9 mouse cellular contexts compared by ENCODE assay signal in genomic region chr9:63754039-63754438, GRCm38 (mm10). TPM values are rescaled to one million over a fixed set of nuclear protein-coding genes. Genes with fewer than 3 reads are reported as not detected.
DNase-seq lines count a peak whose midpoint lies in the region; ATAC-seq and TF ChIP-seq lines count a peak whose summit lies in the region.
"Had no signal": no experiment of that assay in that cellular context is flagged by ENCODE, and none has a peak within 500 bp of the region (broad histone marks: within the 10 kb centered on the region; RNA-seq: fewer than 3 reads in every experiment).

No protein-coding gene starts in this region.

- H3K4me1 ChIP-seq in forebrain, embryonic 10.5 days, result peaks cover 95% of the 10 kb centered on the region
- H3K4me1 ChIP-seq in forebrain, embryonic 15.5 days, result peaks cover 65% of the 10 kb centered on the region
- peaks cover 79% of the 10 kb centered on the region for H3K4me1 ChIP-seq in lung, embryonic 15.5 days
- H3K4me1 ChIP-seq in lung, adult 2 months (ENCODE audit: control insufficient read depth, insufficient read depth, low read length), result peaks cover 8% of the 10 kb centered on the region
- peaks cover 85% of the 10 kb centered on the region for H3K4me1 ChIP-seq in kidney, embryonic 15.5 days
- peaks cover 79% of the 10 kb centered on the region for H3K4me1 ChIP-seq in neural tube, embryonic 15.5 days

- peak overlapping the region; percentile 88 for H3K4me3 ChIP-seq in forebrain, embryonic 10.5 days
- no peak overlapping the region for H3K4me3 ChIP-seq in forebrain, embryonic 15.5 days
- H3K4me3 ChIP-seq in lung, embryonic 15.5 days, result peak overlapping the region; percentile 84; the same call in 1 of the 2 replicates
- no peak overlapping the region for H3K4me3 ChIP-seq in lung, adult 2 months (replicated peaks; ENCODE audit: extremely low read depth, low read depth, low read length)
- H3K4me3 ChIP-seq in kidney, embryonic 15.5 days (replicated peaks), result peak overlapping the region; percentile 73
- no peak overlapping the region for H3K4me3 ChIP-seq in neural tube, embryonic 15.5 days (replicated peaks)

- peak overlapping the region; percentile 99 for H3K27ac ChIP-seq in forebrain, embryonic 10.5 days
- H3K27ac ChIP-seq in forebrain, embryonic 15.5 days (replicated peaks), result no peak overlapping the region
- H3K27ac ChIP-seq in lung, embryonic 15.5 days, result no peak overlapping the region
- no peak overlapping the region for H3K27ac ChIP-seq in kidney, embryonic 15.5 days
- no peak overlapping the region for H3K27ac ChIP-seq in neural tube, embryonic 15.5 days (replicated peaks)

- TF ChIP-seq CTCF in lung, adult 2 months (IDR thresholded peaks at IDR 0.05; ENCODE audit: insufficient read depth, low read length), result no peak

- 68% methylated on average over 5 of the region's 5 CpGs for WGBS in forebrain, embryonic 10.5 days
- WGBS in forebrain, embryonic 15.5 days, result 77% methylated on average over 5 of the region's 5 CpGs
- WGBS in lung, embryonic 15.5 days, result 69% methylated on average over 5 of the region's 5 CpGs
- 68% methylated on average over 5 of the region's 5 CpGs for WGBS in lung, adult 2 months
- 67% methylated on average over 5 of the region's 5 CpGs for WGBS in kidney, embryonic 15.5 days
- 72% methylated on average over 5 of the region's 5 CpGs for WGBS in neural tube, embryonic 15.5 days

- no peak overlapping the region for H3K4me2 ChIP-seq in forebrain, embryonic 15.5 days (replicated peaks)
- peak overlapping the region; percentile 82 for H3K4me2 ChIP-seq in lung, embryonic 15.5 days
- peak overlapping the region; percentile 85 for H3K4me2 ChIP-seq in kidney, embryonic 15.5 days
- peak overlapping the region; percentile 99 for H3K4me2 ChIP-seq in neural tube, embryonic 15.5 days

- DNase-seq in forebrain, embryonic 10.5 days (ENCODE audit: extremely low spot score, low spot score), result no peak
- DNase-seq in lung, adult 2 months, result no peak
- DNase-seq in gastrocnemius, postnatal 10 days, result no peak
- no peak for DNase-seq in retina, postnatal 1 day

- TF ChIP-seq POLR2A in lung, adult 2 months (IDR thresholded peaks at IDR 0.05; ENCODE audit: borderline replicate concordance, extremely low read depth, low read depth, low read length), result no peak

- no peaks in the 10 kb centered on the region for H3K27me3 ChIP-seq in forebrain, embryonic 10.5 days (ENCODE audit: poor library complexity, severe bottlenecking)
- 0 out of 2 replicates have a peak, but pooled peaks cover 4% of the 10 kb centered on the region for H3K27me3 ChIP-seq in forebrain, embryonic 15.5 days
- H3K27me3 ChIP-seq in lung, embryonic 15.5 days, result no peaks in the 10 kb centered on the region
- H3K27me3 ChIP-seq in kidney, embryonic 15.5 days, result no peaks in the 10 kb centered on the region
- no peaks in the 10 kb centered on the region; the same call in 1 of the 2 replicates for H3K27me3 ChIP-seq in neural tube, embryonic 15.5 days (replicated peaks)
- H3K27me3 ChIP-seq: Patski had no signal

- no peak for ATAC-seq in forebrain, embryonic 15.5 days (replicated peaks)
- ATAC-seq in lung, embryonic 15.5 days (ENCODE audit: borderline replicate concordance, extremely low read depth, low FRiP score, low TSS enrichment), result no peak
- ATAC-seq in kidney, embryonic 15.5 days (replicated peaks; ENCODE audit: low FRiP score), result no peak
- no peak for ATAC-seq in neural tube, embryonic 15.5 days (ENCODE audit: low FRiP score)
- ATAC-seq: Patski had no signal

- H3K9ac ChIP-seq in forebrain, embryonic 15.5 days (replicated peaks), result no peak overlapping the region
- peak overlapping the region; percentile 17; the same call in 1 of the 2 replicates for H3K9ac ChIP-seq in lung, embryonic 15.5 days
- H3K9ac ChIP-seq in kidney, embryonic 15.5 days, result no peak overlapping the region
- no peak overlapping the region for H3K9ac ChIP-seq in neural tube, embryonic 15.5 days (replicated peaks)

- no peaks in the 10 kb centered on the region for H3K9me3 ChIP-seq in forebrain, embryonic 10.5 days
- H3K9me3 ChIP-seq in forebrain, embryonic 15.5 days, result no peaks in the 10 kb centered on the region
- H3K9me3 ChIP-seq in lung, embryonic 15.5 days, result no peaks in the 10 kb centered on the region
- H3K9me3 ChIP-seq in kidney, embryonic 15.5 days (replicated peaks), result no peaks in the 10 kb centered on the region
- no peaks in the 10 kb centered on the region for H3K9me3 ChIP-seq in neural tube, embryonic 15.5 days (replicated peaks)

- peaks cover 19% of the 10 kb centered on the region for H3K36me3 ChIP-seq in forebrain, embryonic 10.5 days (replicated peaks)
- H3K36me3 ChIP-seq in forebrain, embryonic 15.5 days, result no peaks in the 10 kb centered on the region
- H3K36me3 ChIP-seq in lung, embryonic 15.5 days, result no peaks in the 10 kb centered on the region
- H3K36me3 ChIP-seq in kidney, embryonic 15.5 days, result no peaks in the 10 kb centered on the region
- no peaks in the 10 kb centered on the region for H3K36me3 ChIP-seq in neural tube, embryonic 15.5 days

RNA-seq across cellular contexts. Expression of gene Smad3, which starts 3.8 kb away (rescaled TPM):
- polyA plus RNA-seq in forebrain, embryonic 10.5 days (2016; fragmentation: Nextera tagmentation; extraction: Ambion mirVana), result 22.1 and 25.5 TPM in 2 replicates
- polyA plus RNA-seq in forebrain, embryonic 15.5 days (2015; fragmentation: Nextera tagmentation; extraction: Ambion mirVana), result 7.0 and 7.6 TPM in 2 replicates
- 20.2 and 20.7 TPM in 2 replicates for polyA plus RNA-seq in lung, embryonic 15.5 days (2015; fragmentation: Nextera tagmentation; extraction: Ambion mirVana)
- 34.6 and 41.0 TPM in 2 replicates for polyA plus RNA-seq in lung, adult 2 months (2012; rRNA removed)
- 25.0 and 26.5 TPM in 2 replicates for polyA plus RNA-seq in kidney, embryonic 15.5 days (2015; fragmentation: Nextera tagmentation; extraction: Ambion mirVana)
- polyA plus RNA-seq in neural tube, embryonic 15.5 days (2015; fragmentation: Nextera tagmentation; extraction: Ambion mirVana), result 8.7 and 12.2 TPM in 2 replicates
- 10 to 100 TPM; 44.9 to 45.0 TPM for total RNA-seq in gastrocnemius, postnatal 10 days (2021)

Comparison
In these comparisons a context has a peak if more than half of its experiments do, and no peak if none do; other contexts are left out.
1. H3K4me3 ChIP-seq: peak in forebrain, embryonic 10.5 days (single experiment), lung, embryonic 15.5 days (single experiment) and kidney, embryonic 15.5 days (single experiment); none in forebrain, embryonic 15.5 days (single experiment), lung, adult 2 months (single experiment) and neural tube, embryonic 15.5 days (single experiment).